ENCODE assay signal across 9 mouse cellular contexts in genomic region chr6:51774771-51775170, GRCm38 (mm10).
DNase-seq lines count a peak whose midpoint lies in the region; ATAC-seq lines count a peak whose summit lies in the region.
"Had no signal": no experiment of that assay in that cellular context is flagged by ENCODE, and none has a peak within 500 bp of the region (broad histone marks: within the 10 kb centered on the region; RNA-seq: fewer than 3 reads in every experiment).

No protein-coding gene starts in this region.

- peak; percentile 23 for DNase-seq in kidney, adult 18-20 months
- no peak for DNase-seq in kidney, adult 11 months
- peak; percentile 35 for DNase-seq in 416B (ENCODE audit: low read depth)
- peak; percentile 56 for DNase-seq in ES-CJ7 (ENCODE audit: low read depth, low spot score)
- DNase-seq in yolk sac, embryonic 10.5 days (ENCODE audit: low spot score): no peak
- no peak for DNase-seq in ovary, postnatal 36 days (ENCODE audit: low spot score)
- DNase-seq: cerebellum, adult 2 months had no signal

- ATAC-seq in granulocyte monocyte progenitor cell, adult 5-6 weeks (replicated peaks; ENCODE audit: poor library complexity, severe bottlenecking): 0 out of 2 replicates have a peak, but pooled peaks have one; percentile 40
- ATAC-seq in monocyte, adult 5-6 weeks (replicated peaks; ENCODE audit: insufficient number of reproducible peaks, low FRiP score, low TSS enrichment, poor library complexity, severe bottlenecking): no peak

Comparison
In these comparisons a context has a peak if more than half of its experiments do, and no peak if none do; other contexts are left out.
1. DNase-seq: peak in kidney, adult 18-20 months (single experiment), 416B (single experiment) and ES-CJ7 (single experiment); none in kidney, adult 11 months (single experiment), yolk sac, embryonic 10.5 days (single experiment) and ovary, postnatal 36 days (single experiment).